Mouse (Mus musculus) embryonic facial prominence, embryonic 15.5 days (tissue): ENCODE measurements around the gene Trpd52l3. TPM values are rescaled to one million over a fixed set of nuclear protein-coding genes. Genes with fewer than 3 reads are reported as not detected.

Experiments used
- polyA plus RNA-seq: library from polyadenylated mRNA; unstranded; fragments of >200 nt; fragmentation: Nextera tagmentation; extraction: Ambion mirVana; gene quantifications from 2 replicates; pipeline ENCODE4 v1.2.1, GENCODE M21; 2015

The Trpd52l3 gene
- polyA plus RNA-seq, 1 experiment from 2014 or later: not detected

Other genes starting within 250 kb of the Trpd52l3 start
- gene 9930021J03Rik, start 197.8 kb upstream of the Trpd52l3 start, polyA plus RNA-seq: 5.6 and 5.7 TPM in 2 replicates
- gene Ranbp6, start 190.8 kb upstream of the Trpd52l3 start, polyA plus RNA-seq: 15.8 and 16.2 TPM in 2 replicates
- 11.0 and 18.6 TPM in 2 replicates for gene Il33, start 78.7 kb upstream of the Trpd52l3 start, polyA plus RNA-seq
- 62.2 and 65.7 TPM in 2 replicates for gene Uhrf2, start 26.7 kb downstream of the Trpd52l3 start, polyA plus RNA-seq
- 5.3 and 6.6 TPM in 2 replicates for gene Gldc, start 171.6 kb downstream of the Trpd52l3 start, polyA plus RNA-seq
- 0.25 TPM in 1 of 2 replicates, not detected in the other for gene Mbl2, start 229.2 kb downstream of the Trpd52l3 start, polyA plus RNA-seq